Mouse (Mus musculus) heart, postnatal 0 days (tissue): ENCODE results near the gene Lingo1.

Experiments used
- CTCF ChIP-seq: IDR thresholded peaks from 2 replicates; pipeline ENCODE4 v1.5.1; 2016; ENCODE audit warnings: antibody characterized with exemption, control low read depth, low read depth
- EP300 ChIP-seq: IDR thresholded peaks from 2 replicates; pipeline ENCODE4 v1.6.1; 2016; ENCODE audit warnings: antibody characterized with exemption, low read depth

- TF ChIP-seq CTCF (no peak), EP300 (no peak)
Observed at GRCm38 (mm10) chr9:56762106-56762562, 34.1 kb downstream of the Lingo1 start.
